Mouse (Mus musculus) erythroblast, adult 5-6 weeks (primary cell): ENCODE results near the gene Enah. TPM values are rescaled to one million over a fixed set of nuclear protein-coding genes. Genes with fewer than 3 reads are reported as not detected.
A peak's percentile ranks its signal among the peaks of the same experiment; 100 is the strongest.

ENCODE experiments used
- ATAC-seq: replicated peaks from 2 replicates; pipeline ENCODE4 v1.8.0; 2016; ENCODE audit warnings: moderate number of reproducible peaks, mild to moderate bottlenecking, moderate TSS enrichment, inconsistent platforms; ENCODE audit not compliant: poor library complexity, low FRiP score, severe bottlenecking
- total RNA-seq, 2 experiments: library from RNA; stranded (forward) in 1 of 2; stranded (reverse) in 1 of 2; fragments of 150-400 nt in 1 of 2; fragments of 200-764, 138-1000 nt in 1 of 2; gene quantifications; 2 replicates each; pipeline versions ENCODE4 v1.2.3 to v1.2.4; 2015 to 2017; ENCODE audit warnings: low replicate concordance in 2 of 2

Enah gene
- total RNA-seq, 2 experiments from 2014 or later, result 0.77 TPM; not detected in 1

- ATAC-seq, result peak; percentile 93
Observed at GRCm38 (mm10) chr1:181888801-181889200, 131.0 kb downstream of the Enah start.

DNA sequence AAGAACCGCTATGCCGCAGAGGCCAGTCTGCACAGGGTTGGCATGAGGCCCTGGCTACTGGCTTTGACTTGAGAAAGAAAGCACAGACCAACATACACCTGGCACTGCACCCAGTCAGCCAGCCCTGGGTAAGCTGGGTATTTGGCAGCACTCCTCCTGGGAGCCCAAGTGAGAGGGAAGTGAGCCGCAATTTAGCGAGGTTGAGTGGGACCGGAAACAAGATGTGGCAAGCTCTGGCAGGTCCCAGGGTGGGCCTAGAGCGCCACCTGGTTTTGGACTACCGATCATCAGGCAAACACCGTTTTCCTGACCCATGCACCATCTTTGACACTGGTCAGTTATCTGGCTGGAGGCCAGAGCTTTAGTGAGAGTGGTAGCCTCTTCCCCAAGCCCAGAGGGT lies 138.3 kb downstream of the Enah start:
- ATAC-seq, result peak; percentile 76

- ATAC-seq, result no peak
Observed at GRCm38 (mm10) chr1:181880752-181881325, 139.0 kb downstream of the Enah start.

DNA sequence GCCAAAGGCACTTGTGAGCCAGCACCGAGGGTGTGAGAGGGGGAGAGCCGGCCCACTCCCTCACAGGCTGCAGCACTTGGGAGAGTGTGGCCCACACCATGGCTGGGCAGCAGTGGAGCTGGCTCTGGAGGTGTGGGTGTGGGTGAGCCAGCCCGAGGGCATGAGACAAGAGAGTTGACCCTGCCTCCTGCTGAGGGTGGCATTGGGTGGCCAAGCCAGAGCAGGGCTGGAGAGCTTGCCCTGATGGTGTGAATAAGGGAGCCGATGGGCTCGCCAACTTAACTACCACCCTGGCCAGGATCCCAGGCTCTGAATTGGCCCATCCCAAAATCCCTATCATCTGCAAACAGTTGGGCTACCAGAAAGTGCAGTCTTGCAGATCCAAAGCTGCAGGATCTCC lies 141.4 kb downstream of the Enah start:
- no peak for ATAC-seq

DNA sequence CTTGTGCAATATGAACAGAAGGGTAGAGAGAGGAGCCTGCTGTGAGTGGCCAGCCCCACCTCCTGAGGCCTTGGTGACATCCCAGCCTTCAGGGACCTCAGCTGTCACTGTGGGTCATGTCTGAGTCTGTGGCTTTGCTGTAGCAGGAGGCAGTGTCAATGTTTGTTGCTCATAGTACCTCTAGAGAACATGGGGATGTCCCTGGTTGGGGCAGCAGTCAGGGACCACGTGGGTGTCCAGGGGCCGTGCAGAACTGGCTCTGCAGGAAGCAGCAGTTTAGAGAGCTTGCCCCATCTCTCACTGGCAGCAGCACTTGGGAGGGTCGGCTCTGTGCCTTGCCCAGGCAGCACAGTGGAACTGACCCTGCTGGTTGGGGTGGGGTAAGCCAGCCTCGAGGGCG lies 142.7 kb downstream of the Enah start:
- no peak for ATAC-seq

- ATAC-seq, result no peak
Observed at GRCm38 (mm10) chr1:181876656-181877055, 143.1 kb downstream of the Enah start.

- no peak for ATAC-seq
Observed at GRCm38 (mm10) chr1:181873086-181873920, 146.5 kb downstream of the Enah start.

GRCm38 (mm10) chr1:181872639-181873038 lies 147.2 kb downstream of the Enah start:
- no peak for ATAC-seq

GRCm38 (mm10) chr1:181866429-181867280 lies 153.1 kb downstream of the Enah start:
- no peak for ATAC-seq

DNA sequence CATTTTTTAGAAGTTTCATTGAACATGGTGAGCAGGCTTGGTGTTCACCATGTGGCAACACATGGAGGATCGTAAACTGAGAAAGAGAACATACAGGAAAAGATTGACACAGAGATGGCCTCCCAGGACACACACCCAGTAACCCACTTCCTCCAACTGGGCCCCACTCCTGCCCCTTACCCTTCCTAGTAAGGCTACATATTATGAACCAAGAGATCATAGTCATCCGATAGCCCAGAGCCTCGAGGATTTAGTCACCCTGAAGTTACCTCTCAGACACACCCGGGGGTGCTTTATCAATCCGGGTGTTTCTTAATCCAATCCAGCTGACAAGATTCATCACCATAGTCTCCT lies 153.9 kb downstream of the Enah start:
- no peak for ATAC-seq

DNA sequence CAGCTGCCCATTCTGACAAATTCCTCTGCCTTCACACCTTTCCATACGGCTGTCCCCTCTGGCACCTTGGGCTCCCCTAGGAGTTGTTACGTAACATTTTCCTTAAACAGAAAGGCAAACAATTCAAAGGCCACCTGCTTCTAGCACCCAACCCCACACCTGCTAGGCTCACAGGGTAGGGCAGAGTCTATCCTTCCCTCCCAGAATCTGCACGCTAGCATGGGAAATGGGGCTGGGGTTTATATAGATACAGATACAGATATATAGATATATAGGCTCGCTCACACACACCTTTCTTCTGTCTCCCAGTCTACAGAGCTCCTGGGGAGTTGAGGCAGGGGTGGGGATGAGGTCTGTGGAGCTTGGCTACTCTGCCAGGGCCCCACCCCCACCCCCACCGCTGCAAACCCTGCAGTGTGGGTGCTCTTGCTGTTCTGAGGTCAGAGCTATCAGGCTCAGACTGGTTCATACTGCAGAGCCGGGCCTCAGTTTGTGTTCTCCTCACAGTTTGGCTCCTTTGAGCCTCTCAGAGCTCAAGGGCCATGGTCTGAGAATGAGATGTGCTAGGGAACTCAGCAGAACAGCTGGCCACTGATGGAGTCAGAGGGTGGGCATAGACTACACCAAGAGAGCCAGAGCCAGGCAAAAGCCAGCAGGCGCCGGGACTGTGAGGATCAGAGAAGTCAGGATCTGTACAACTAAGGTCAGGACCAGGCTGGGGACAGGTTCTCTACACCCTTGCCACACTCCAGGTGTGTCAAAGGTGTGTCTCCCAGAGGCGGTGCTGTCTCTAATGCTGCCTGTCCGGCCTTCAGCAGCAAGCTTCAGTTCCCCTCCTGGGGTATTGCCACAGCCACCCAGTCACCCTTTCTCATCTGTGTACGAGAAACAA lies 154.6 kb downstream of the Enah start:
- ATAC-seq, result 0 out of 2 replicates have a peak, but pooled peaks have one; percentile 43

DNA sequence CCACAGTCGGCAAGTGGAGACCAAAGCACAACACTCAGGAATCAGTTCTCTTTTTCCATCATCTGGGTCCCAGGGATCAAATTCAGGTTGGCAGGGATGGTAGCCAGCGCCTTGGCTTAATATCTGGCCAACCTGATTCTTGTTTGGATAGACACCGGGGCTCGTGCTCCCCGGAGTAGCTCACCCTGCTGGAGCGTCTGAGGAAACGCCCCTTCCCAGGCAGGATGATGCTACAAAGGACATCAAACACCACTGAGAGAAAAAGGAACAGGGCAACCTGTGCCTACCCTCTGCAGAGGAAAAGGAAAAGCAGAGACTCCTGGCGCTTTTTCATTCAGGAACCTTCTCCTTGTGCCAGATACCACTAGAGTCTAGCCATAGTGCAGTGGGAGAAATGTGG lies 156.4 kb downstream of the Enah start:
- ATAC-seq, result no peak

GRCm38 (mm10) chr1:181862676-181863374 lies 157.0 kb downstream of the Enah start:
- no peak for ATAC-seq

DNA sequence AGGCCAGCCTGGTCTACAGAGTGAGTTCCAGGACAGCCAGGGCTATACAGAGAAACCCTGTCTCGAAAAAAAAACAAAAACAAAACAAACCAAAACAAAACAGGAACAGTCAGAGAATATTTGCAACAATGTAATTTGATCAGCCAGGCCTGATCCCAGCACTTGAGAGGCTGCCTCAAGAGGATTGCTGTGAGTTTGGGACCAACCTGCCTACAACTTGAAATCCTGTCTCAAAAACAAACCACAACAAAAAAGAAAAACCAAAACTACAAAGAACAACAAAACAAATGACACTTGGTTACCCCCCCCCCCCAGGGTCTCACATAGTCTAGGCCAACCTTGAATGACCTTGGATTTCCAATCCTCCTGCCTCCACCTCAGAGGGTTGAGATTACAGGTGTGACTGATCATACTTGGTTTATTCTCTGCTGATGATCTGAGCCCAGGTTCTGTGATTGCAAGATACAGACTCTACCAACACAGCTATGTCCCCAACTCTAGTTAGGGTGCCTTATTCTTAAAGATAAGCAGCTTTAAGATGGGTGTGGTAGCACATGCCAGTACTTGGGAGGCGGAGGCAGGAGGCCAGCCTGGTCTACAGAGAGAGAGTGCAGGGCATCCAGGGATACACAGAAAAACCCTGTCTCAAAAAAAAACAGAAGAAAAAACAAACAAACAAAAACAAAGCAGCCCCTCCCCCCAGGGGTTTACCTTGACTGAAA lies 158.4 kb downstream of the Enah start:
- ATAC-seq, result no peak

DNA sequence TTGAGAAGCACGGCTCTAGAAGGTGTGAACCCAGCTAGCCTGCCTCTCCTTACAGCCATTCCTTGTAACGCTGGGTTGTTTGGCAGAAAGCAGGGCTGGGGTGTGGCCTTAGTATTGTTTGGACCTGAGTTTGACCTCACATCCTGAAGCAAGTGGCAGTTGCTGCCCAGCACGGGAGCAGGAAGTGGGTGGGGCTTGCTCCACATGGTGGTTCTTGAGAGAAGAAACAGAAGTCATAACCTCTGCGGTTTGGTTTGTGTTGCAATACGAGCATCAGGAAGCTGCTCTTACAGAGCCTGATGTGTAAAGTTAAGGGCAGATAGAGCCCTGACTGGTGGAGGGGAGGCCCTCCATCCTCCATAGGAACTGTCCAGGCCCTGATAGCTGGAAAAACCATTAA lies 159.1 kb downstream of the Enah start:
- 0 out of 2 replicates have a peak, but pooled peaks have one; percentile 44 for ATAC-seq

GRCm38 (mm10) chr1:181856329-181856728 lies 163.5 kb downstream of the Enah start:
- ATAC-seq, result no peak

GRCm38 (mm10) chr1:181854829-181855228 lies 165.0 kb downstream of the Enah start:
- ATAC-seq, result no peak

DNA sequence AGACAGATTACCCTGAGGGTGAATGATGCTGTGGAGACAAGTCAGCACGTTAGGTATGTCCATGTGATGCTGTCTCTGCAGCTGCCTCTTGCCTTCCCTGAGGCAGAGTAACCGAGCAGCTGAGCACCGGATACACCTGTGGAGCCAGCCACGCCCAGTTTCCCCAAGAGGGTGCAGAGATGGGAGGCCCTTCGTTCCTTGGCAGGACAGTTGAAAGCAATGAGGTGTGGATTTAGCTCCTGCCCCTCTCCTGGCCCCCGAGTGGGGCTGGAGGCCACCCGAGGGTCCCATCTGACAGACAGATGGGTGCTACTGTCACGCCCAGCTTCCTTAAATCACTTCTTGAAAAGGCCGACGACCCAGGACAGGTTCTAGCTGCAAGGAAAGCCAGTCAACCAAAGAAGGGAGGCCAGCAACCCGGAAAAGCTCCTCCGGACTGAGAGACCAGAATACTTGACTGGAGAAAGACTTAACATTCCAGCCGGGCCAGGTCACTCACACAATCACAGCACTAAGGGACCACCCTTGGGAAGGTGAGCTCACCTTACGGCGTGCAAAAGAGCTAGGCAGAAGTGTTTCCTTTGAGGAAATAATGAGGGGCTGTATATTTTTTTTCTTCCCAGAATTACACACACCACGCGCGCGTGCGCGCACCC lies 166.6 kb downstream of the Enah start:
- 0 out of 2 replicates have a peak, but pooled peaks have one; percentile 48 for ATAC-seq
